Mouse (Mus musculus) limb, embryonic 13.5 days (tissue): ENCODE measurements around the gene Bub1. TPM values are rescaled to one million over a fixed set of nuclear protein-coding genes. Genes with fewer than 3 reads are reported as not detected.

ENCODE experiments used
- ATAC-seq: fragments of 200-750 bp; cut with Nextera tagmentation; 2 replicates; pipeline ENCODE4 v1.8.0; 2017; ENCODE audit warnings: low read depth, moderate number of reproducible peaks, moderate TSS enrichment; ENCODE audit not compliant: low FRiP score
- H3K27ac ChIP-seq: fragments of 300-500 bp; sonication (generic); 2 replicates; pipeline ENCODE4 v1.5.1; 2015; ENCODE audit warnings: inconsistent platforms, mild to moderate bottlenecking, moderate library complexity
- H3K27me3 ChIP-seq: fragments of 300-500 bp; sonication (generic); 2 replicates; pipeline ENCODE4 v1.6.1; 2015; ENCODE audit warnings: mild to moderate bottlenecking, inconsistent platforms
- H3K36me3 ChIP-seq: fragments of 300-500 bp; sonication (generic); 2 replicates; pipeline ENCODE4 v1.6.1; 2015; ENCODE audit warnings: inconsistent platforms, mild to moderate bottlenecking, moderate library complexity
- H3K4me1 ChIP-seq: fragments of 300-500 bp; sonication (generic); 2 replicates; pipeline ENCODE4 v1.6.1; 2015; ENCODE audit warnings: inconsistent platforms
- H3K4me2 ChIP-seq: fragments of 300-500 bp; sonication (generic); replicated peaks from 2 replicates; pipeline ENCODE4 v1.6.1; 2015; ENCODE audit warnings: inconsistent platforms, mild to moderate bottlenecking, moderate library complexity
- H3K4me3 ChIP-seq: fragments of 300-500 bp; sonication (generic); 2 replicates; pipeline ENCODE4 v1.5.1; 2015; ENCODE audit warnings: moderate library complexity, mild to moderate bottlenecking, inconsistent platforms
- H3K9ac ChIP-seq: fragments of 300-500 bp; sonication (generic); 2 replicates; pipeline ENCODE4 v1.6.1; 2015; ENCODE audit warnings: mild to moderate bottlenecking, inconsistent platforms
- H3K9me3 ChIP-seq: fragments of 300-500 bp; sonication (generic); 2 replicates; pipeline ENCODE4 v1.6.1; 2016; ENCODE audit warnings: inconsistent platforms
- WGBS: fragments of 180-500 bp; shearing (Covaris S2); methylation state at CpG from one replicate; pipeline ENCODE4 v1.1.7; 2015; 5-methylcytosine and 5-hydroxymethylcytosine counted together
- polyA plus RNA-seq: library from polyadenylated mRNA; unstranded; fragments of >200 nt; fragmentation: Nextera tagmentation; extraction: Ambion mirVana; gene quantifications from 2 replicates; pipeline ENCODE4 v1.2.1, GENCODE M21; 2015

Bub1 gene
- polyA plus RNA-seq, 1 experiment from 2014 or later: 58.5 TPM

GRCm38 (mm10) chr2:127832833-127833190 is 1.1 kb upstream of the Bub1 start:
- H3K27ac ChIP-seq: no peak overlapping the region
- H3K4me3 ChIP-seq: no peak overlapping the region
- H3K9ac ChIP-seq: no peak overlapping the region
- H3K4me1 ChIP-seq: peaks cover 10% of the 10 kb centered on the region
- no peak overlapping the region for H3K4me2 ChIP-seq
- H3K36me3 ChIP-seq: no peaks in the 10 kb centered on the region
- ATAC-seq: no peak
- WGBS: 25% methylated on average over 2 of the region's 2 CpGs
- peaks cover 16% of the 10 kb centered on the region for H3K27me3 ChIP-seq
- no peaks in the 10 kb centered on the region for H3K9me3 ChIP-seq

- Histone ChIP-seq H3K27ac (no peak overlapping the region), H3K4me3 (peak overlapping the region; percentile 77), H3K4me1 (peaks cover 10% of the 10 kb centered on the region), H3K27me3 (peaks cover 10% of the 10 kb centered on the region), H3K4me2 (peak overlapping the region; percentile 81), H3K36me3 (0 out of 2 replicates have a peak, but pooled peaks cover under 1% of the 10 kb centered on the region), H3K9me3 (no peaks in the 10 kb centered on the region), H3K9ac (0 out of 2 replicates have a peak overlapping the region, but pooled peaks have one; percentile 8)
- WGBS: 40% methylated on average over 11 of the region's 11 CpGs
- ATAC-seq: peak; percentile 64; the same call in 1 of the 2 replicates
These were observed 603 bp upstream of the Bub1 start for GRCm38 (mm10) chr2:127832103-127832832.

- H3K4me3 ChIP-seq: peak within 1 kb of the TSS; percentile 72
- no peaks in the 10 kb centered on the region for H3K27me3 ChIP-seq
- peak; percentile 94 for ATAC-seq
- peak within 1 kb of the TSS; percentile 79 for H3K9ac ChIP-seq
- peak within 1 kb of the TSS; percentile 70 for H3K4me2 ChIP-seq
- WGBS: 2% methylated on average over 37 of the region's 37 CpGs
- H3K27ac ChIP-seq: peak within 1 kb of the TSS; percentile 80; the same call in 1 of the 2 replicates
- H3K4me1 ChIP-seq: peaks cover 26% of the 10 kb centered on the region
- H3K9me3 ChIP-seq: no peaks in the 10 kb centered on the region
- no peaks in the 10 kb centered on the region for H3K36me3 ChIP-seq
These were observed 39.6 kb downstream of the Bub1 start, which contains the start of gene Mtln for GRCm38 (mm10) chr2:127791919-127792603. TSS of gene Mtln (minus strand) at chr2:127792488.

DNA sequence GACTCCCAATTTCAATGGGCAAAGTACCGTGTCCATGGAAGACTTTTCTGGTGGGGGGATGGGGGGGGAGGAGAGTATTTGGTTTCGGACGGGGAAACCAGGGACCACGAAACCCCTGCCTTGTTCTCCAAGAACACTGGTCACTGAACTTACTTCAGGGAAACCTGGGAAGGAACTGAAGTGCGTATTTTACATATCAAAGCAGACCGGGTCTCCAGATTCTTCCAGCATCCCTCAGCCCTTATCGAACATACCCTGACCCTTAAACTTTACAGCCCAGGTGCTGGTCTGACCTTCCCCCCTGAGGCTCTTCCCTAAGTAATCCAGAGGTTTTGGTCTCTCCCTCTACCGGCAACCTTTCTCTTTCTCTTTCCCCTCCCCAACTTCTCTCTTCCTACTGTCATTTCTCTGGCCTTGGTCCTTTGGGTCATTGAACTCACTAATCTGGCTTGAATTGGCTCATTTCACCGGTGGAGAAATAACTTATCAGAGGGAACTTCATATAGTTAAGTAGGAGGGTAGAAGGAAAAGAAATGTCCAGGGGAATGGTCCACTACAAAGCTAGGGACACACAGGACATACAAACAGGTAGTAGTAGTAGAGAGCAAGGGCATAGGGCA is 41.9 kb downstream of the Bub1 start:
- H3K9me3 ChIP-seq: no peaks in the 10 kb centered on the region
- no peak for ATAC-seq
- H3K27me3 ChIP-seq: no peaks in the 10 kb centered on the region
- H3K36me3 ChIP-seq: no peaks in the 10 kb centered on the region
- H3K27ac ChIP-seq: no peak overlapping the region
- peaks cover 26% of the 10 kb centered on the region for H3K4me1 ChIP-seq
- H3K9ac ChIP-seq: peak overlapping the region; percentile 79
- H3K4me2 ChIP-seq: peak overlapping the region; percentile 70
- H3K4me3 ChIP-seq: peak overlapping the region; percentile 61; the same call in 1 of the 2 replicates
- 22% methylated on average over 9 of the region's 9 CpGs for WGBS

- Histone ChIP-seq H3K27ac (peak overlapping the region; percentile 66), H3K4me3 (peak overlapping the region; percentile 61), H3K4me2 (peak overlapping the region; percentile 70), H3K27me3 (no peaks in the 10 kb centered on the region), H3K9ac (peak overlapping the region; percentile 79), H3K36me3 (no peaks in the 10 kb centered on the region), H3K4me1 (peaks cover 26% of the 10 kb centered on the region), H3K9me3 (no peaks in the 10 kb centered on the region)
- WGBS: 7% methylated on average over 11 of the region's 11 CpGs
- ATAC-seq: peak; percentile 43; the same call in 1 of the 2 replicates
These were observed 42.5 kb downstream of the Bub1 start for GRCm38 (mm10) chr2:127789138-127789537.

DNA sequence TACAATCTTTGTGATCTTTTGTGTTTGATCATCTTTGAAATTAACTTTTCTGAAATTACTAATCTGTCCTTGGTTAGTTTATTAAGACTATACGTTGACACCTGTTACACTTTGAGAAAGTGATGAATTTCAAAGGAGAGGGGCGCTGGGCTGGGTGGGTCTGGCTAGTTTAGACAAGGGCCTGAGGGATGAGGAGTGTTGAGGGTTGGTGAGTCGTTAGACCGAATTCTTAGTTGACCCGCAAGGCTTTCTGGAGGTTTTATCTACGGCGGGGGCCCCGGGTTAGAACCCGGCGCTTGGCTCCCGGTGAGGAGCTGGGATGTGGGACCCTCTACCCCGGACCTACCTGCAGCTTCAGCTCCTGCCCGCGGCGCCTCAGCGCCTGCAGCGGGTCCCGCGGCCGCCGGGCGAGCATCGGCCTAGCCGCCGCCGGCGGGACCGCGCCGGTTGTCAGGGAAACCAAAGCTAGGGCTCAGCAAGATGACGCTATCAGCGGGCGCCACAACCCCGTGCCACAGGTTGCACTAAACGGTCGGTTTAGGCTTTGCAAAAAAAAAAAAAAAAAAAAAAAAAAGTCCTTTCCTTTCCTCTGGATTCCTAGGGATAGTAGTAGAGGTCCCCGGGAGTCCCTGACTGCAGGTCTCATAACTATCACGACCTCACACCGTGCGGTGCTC is 43.1 kb downstream of the Bub1 start, which contains the start of gene Nphp1:
Gene Nphp1, minus strand, starts transcription at position 458 of the 677 bp plus-strand sequence.
- Histone ChIP-seq H3K27me3 (no peaks in the 10 kb centered on the region), H3K27ac (peak within 1 kb of the TSS; percentile 66), H3K4me3 (peak within 1 kb of the TSS; percentile 61), H3K4me1 (peaks cover 26% of the 10 kb centered on the region), H3K36me3 (no peaks in the 10 kb centered on the region), H3K4me2 (peak within 1 kb of the TSS; percentile 70), H3K9me3 (no peaks in the 10 kb centered on the region), H3K9ac (peak within 1 kb of the TSS; percentile 79)
- peak; percentile 79 for ATAC-seq
- WGBS: under 1% methylated on average over 40 of the region's 40 CpGs

DNA sequence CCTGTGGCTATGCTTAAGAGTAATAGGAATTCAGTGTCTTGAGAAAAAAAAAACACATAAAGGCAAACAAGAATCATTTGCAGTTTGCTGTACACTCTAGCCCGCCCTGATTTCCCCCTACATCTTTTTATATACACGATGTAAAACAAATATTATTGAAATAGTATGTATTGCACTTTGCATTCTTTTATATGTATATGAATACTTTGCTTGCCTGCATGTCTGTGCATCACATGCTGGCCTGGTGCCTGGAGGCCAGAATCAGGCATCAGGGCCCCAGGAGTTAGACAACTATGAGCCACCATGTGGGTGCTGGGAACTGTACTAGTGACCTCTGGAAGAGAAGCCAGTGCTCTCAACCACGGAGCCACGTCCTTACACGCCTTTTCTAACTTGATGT is 44.4 kb downstream of the Bub1 start:
- Histone ChIP-seq H3K36me3 (no peaks in the 10 kb centered on the region), H3K4me2 (no peak overlapping the region), H3K27ac (no peak overlapping the region), H3K4me3 (no peak overlapping the region), H3K27me3 (no peaks in the 10 kb centered on the region), H3K9me3 (no peaks in the 10 kb centered on the region), H3K4me1 (peaks cover 26% of the 10 kb centered on the region), H3K9ac (no peak overlapping the region)
- ATAC-seq: no peak
- 91% methylated on average over 5 of the region's 5 CpGs for WGBS

DNA sequence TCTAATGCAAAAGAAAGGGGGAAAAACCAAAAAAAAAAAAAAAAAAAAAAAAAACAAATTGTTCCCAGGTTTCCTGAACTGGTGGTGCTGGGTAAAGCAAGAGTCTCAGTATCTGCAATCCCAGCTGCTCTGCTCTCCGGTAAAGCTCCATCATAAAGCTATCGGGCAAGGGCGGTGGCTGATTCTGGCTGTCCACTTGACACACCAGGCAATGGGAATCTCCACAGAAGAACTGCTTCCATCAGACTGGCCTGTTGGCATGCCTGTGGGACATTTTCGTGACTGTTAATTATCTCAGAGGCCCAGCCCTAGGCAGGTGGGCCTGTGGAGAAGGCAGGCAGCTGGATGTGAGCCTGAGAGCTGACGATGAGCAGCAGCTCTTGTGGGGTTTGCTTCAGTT is 53.2 kb downstream of the Bub1 start:
- ATAC-seq: no peak
- whole genome bisulfite sequencing: 86% methylated on average over 5 of the region's 5 CpGs
- Histone ChIP-seq H3K4me3 (no peak overlapping the region), H3K27ac (no peak overlapping the region), H3K9ac (no peak overlapping the region), H3K9me3 (no peaks in the 10 kb centered on the region), H3K36me3 (peaks cover 35% of the 10 kb centered on the region), H3K4me1 (no peaks in the 10 kb centered on the region), H3K27me3 (no peaks in the 10 kb centered on the region), H3K4me2 (no peak overlapping the region)

GRCm38 (mm10) chr2:127775013-127775412 is 56.7 kb downstream of the Bub1 start:
- H3K36me3 ChIP-seq: peaks cover 54% of the 10 kb centered on the region
- 73% methylated on average over 3 of the region's 3 CpGs for WGBS

GRCm38 (mm10) chr2:127774578-127774941 is 57.1 kb downstream of the Bub1 start:
- peaks cover 58% of the 10 kb centered on the region for H3K36me3 ChIP-seq
- H3K27me3 ChIP-seq: no peaks in the 10 kb centered on the region
- H3K4me2 ChIP-seq: no peak overlapping the region
- WGBS: 43% methylated on average over 1 of the region's 1 CpGs
- ATAC-seq: no peak
- no peaks in the 10 kb centered on the region for H3K9me3 ChIP-seq
- H3K4me1 ChIP-seq: no peaks in the 10 kb centered on the region
- no peak overlapping the region for H3K27ac ChIP-seq
- H3K4me3 ChIP-seq: no peak overlapping the region
- H3K9ac ChIP-seq: no peak overlapping the region

More at GRCm38 (mm10) chr2:127775013-127775412, 56.7 kb downstream of the Bub1 start:
- no peak for ATAC-seq
- Histone ChIP-seq H3K27ac (no peak overlapping the region), H3K27me3 (no peaks in the 10 kb centered on the region), H3K4me2 (no peak overlapping the region), H3K9ac (no peak overlapping the region), H3K4me1 (no peaks in the 10 kb centered on the region), H3K9me3 (no peaks in the 10 kb centered on the region), H3K4me3 (no peak overlapping the region)

DNA sequence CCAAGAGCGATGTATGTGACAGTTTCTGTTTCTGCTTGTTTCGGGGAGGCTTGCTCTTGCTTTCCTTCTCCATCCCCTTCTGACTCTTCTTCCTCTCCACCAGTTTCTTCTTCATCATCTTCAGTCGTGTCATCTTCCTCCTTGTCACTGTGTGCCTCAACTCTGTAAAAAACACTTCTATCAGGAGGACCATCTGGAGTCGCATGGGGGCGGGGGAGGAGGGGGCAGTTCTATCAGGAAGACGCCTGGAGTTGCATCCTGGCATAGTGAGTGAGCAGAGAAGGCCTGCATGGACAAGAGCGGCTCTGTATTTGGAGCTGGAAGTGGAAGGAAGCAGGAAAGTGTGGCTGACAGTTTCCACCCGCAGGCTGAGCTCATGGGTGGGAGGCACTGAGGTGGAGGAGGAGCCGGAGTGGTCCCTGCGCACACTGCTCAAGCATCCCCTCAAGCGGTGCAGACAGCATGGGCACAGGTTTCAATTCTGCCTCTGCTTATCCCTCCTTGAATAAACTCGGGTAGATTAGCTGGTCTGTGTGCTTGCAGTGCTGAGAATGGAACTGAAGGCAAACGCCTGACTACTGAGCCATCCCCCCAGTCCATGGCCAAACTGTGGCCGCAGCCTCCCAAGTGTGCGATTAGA is 57.6 kb downstream of the Bub1 start:
- H3K4me1 ChIP-seq: no peaks in the 10 kb centered on the region
- H3K4me3 ChIP-seq: no peak overlapping the region
- 60% methylated on average over 15 of the region's 15 CpGs for WGBS
- ATAC-seq: no peak
- H3K4me2 ChIP-seq: no peak overlapping the region
- H3K27me3 ChIP-seq: no peaks in the 10 kb centered on the region
- H3K9me3 ChIP-seq: no peaks in the 10 kb centered on the region
- H3K27ac ChIP-seq: no peak overlapping the region
- H3K36me3 ChIP-seq: peaks cover 58% of the 10 kb centered on the region
- no peak overlapping the region for H3K9ac ChIP-seq
